Mouse (Mus musculus) frontal cortex, adult (tissue): ENCODE results near the gene Kcnh2.

ENCODE experiments used
- ATAC-seq: cut with Nextera tagmentation; 2 replicates; pipeline ENCODE4 v1.9.2; 2017; ENCODE audit warnings: mild to moderate bottlenecking, moderate library complexity, mixed read lengths; ENCODE audit not compliant: low TSS enrichment

The Kcnh2 gene

GRCm38 (mm10) chr5:24319776-24320466 lies 31.5 kb downstream of the Kcnh2 start:
- no peak for ATAC-seq

- ATAC-seq = no peak
These were observed 42.2 kb downstream of the Kcnh2 start for GRCm38 (mm10) chr5:24309223-24309622.

- peak; percentile 67 for ATAC-seq
These were observed 42.8 kb downstream of the Kcnh2 start for GRCm38 (mm10) chr5:24308621-24309020.

GRCm38 (mm10) chr5:24307118-24307777 lies 44.2 kb downstream of the Kcnh2 start:
- ATAC-seq = no peak

GRCm38 (mm10) chr5:24303199-24303598 lies 48.2 kb downstream of the Kcnh2 start:
- no peak for ATAC-seq

- ATAC-seq = no peak
These were observed 51.4 kb downstream of the Kcnh2 start for GRCm38 (mm10) chr5:24299845-24300589.

GRCm38 (mm10) chr5:24291954-24292353 lies 59.5 kb downstream of the Kcnh2 start:
- ATAC-seq = no peak

GRCm38 (mm10) chr5:24286221-24286970 lies 65.0 kb downstream of the Kcnh2 start:
- ATAC-seq = no peak

GRCm38 (mm10) chr5:24284145-24284544 lies 67.3 kb downstream of the Kcnh2 start:
- ATAC-seq = no peak

- no peak for ATAC-seq
These were observed 68.2 kb downstream of the Kcnh2 start for GRCm38 (mm10) chr5:24283181-24283580.

GRCm38 (mm10) chr5:24280523-24280922 lies 70.9 kb downstream of the Kcnh2 start:
- no peak for ATAC-seq

GRCm38 (mm10) chr5:24279527-24279926 lies 71.9 kb downstream of the Kcnh2 start:
- ATAC-seq = no peak

- ATAC-seq = no peak
These were observed 73.2 kb downstream of the Kcnh2 start for GRCm38 (mm10) chr5:24278206-24278605.

- ATAC-seq = no peak
These were observed 77.5 kb downstream of the Kcnh2 start for GRCm38 (mm10) chr5:24273683-24274621.

GRCm38 (mm10) chr5:24270941-24271340 lies 80.5 kb downstream of the Kcnh2 start:
- ATAC-seq = no peak
